Mouse (Mus musculus): ENCODE data around the gene Btbd3.
A peak's percentile ranks its signal among the peaks of the same experiment; 100 is the strongest.

The Btbd3 gene

GRCm38 (mm10) chr2:138256411-138256810, at the start of gene Btbd3:
Gene Btbd3, plus strand, starts transcription at chr2:138256565.
- peak; percentile 98 for DNase-seq (ENCODE audit: low spot score)

GRCm38 (mm10) chr2:138215561-138215960, 40.8 kb upstream of the Btbd3 start:
- DNase-seq (ENCODE audit: low spot score), result no peak

DNA sequence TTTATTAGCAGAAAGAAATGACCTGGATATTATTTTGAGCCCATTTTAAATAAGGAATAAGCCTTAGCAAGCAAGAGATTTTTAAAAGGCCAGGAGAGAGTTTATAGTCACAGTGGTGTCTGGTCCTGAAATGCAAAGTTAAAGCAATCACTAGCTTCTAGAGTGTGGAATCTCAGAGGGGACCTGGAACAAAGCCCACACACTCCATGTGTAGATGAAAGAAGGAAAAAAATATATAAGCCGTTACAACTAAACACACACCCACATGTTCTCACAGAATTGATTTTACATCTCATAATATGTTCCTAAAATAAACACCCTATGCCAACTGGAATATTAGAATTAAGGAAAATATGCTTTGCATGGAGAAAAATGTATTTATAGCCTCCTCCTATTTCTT, 36.1 kb upstream of the Btbd3 start:
- no peak for DNase-seq (ENCODE audit: low spot score)

DNA sequence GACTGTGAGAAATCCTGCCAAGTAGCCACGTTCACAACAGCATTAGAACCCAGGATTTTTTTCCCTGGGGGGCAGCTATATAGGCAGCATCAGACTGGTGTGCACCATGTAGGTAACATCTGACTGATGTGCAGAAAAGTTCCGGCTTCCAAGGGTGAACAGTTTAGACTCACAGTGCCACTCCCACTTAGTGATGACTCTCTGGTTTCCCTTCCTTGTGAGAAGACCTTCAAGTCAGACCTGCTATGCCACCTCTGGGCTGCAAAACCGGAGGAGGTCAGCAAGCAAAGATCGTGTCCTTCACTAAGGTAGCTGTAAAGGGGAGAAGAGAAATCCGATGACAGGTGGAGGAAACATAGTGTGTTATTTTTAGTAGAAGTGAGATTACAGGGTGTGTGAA, 24.1 kb upstream of the Btbd3 start:
- no peak for DNase-seq (ENCODE audit: low spot score)

GRCm38 (mm10) chr2:138236149-138236548, 20.2 kb upstream of the Btbd3 start:
- DNase-seq (ENCODE audit: low spot score), result no peak

DNA sequence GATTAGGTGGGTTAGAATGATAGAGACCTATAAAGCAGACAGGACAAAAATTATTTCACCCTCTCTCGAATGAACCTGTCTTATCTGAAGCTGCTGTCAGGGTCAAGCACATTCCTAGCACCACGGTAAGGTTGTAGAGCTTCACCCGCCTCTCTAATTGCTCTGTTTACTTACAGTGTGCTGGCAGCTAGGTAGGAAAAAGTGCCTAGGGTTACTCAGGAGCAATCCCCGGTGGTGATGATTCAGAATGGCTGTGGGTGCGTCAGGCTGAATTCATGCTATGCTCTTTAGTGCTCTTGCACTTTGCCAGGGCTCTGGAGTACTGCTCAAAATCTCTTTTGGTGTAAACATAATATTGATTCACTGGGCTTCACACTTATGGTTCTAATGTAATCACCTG, 13.9 kb upstream of the Btbd3 start:
- no peak for DNase-seq (ENCODE audit: low spot score)

DNA sequence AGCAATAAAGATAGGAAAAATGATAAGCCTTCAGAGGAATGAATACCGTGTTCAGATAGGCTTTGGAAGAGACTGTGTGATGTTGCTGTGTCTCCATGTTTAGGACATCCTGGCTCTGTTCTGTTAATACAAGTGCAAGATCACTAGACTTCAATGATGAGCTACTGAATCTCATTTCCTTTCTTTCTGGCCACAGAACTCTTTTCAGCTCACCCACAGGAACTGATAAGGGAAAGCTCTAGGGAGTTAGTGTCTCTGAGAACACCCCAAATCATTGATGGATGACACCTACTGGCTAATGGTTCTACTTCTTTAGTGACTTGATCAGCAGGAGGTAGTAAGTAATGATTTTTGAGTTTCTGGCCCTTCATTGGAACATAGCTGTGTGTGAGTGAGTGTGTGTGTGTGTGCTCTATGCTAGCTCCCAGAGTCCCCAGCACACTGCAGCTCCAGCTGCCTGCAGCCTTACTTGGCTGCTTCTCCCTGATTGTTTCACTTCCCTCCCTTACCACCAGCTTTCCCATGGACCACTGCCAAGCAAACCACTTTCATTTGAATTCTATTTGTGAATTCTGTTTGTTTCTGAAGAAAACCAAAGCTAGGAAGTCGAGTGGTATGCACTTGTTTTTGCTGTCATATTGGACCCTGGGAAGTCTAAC, 10.6 kb upstream of the Btbd3 start:
- peak; percentile 84 for DNase-seq (ENCODE audit: low spot score)

- no peak for DNase-seq (ENCODE audit: low spot score)
These were observed 8.4 kb upstream of the Btbd3 start for GRCm38 (mm10) chr2:138247986-138248385.

DNA sequence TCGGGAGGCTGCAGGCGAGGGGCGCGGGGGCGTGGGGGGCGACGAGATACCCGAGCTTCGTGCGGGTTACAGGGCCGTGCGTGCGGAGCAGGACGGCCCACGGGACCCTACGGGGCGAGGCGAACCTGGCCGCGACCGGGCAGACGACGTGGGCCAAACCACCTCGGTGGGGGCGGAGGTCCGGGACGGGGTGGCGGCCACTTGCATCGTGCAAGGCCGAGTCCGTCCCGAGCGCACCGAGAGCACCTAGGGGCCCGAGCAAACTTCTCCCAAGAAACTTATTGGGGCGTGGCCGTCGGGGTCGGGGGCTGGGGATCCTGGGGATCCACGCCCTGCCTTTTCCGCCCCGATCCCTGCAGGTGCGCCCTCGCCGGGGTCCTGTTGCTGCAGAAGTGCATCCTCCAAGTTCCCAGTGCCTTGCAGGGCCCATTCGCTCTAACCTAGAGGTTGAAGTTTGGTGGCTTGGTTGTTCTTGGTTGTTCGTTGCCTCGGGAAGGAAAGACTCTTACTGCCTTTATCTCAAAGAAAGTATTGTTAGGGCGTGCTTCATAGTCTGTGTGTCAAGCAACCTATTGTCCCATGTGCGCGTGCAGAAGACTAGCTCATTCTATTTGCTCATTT, 596 bp downstream of the Btbd3 start:
- no peak for DNase-seq (ENCODE audit: low spot score)

- peak; percentile 71 for DNase-seq (ENCODE audit: low spot score)
These were observed 1.4 kb downstream of the Btbd3 start for GRCm38 (mm10) chr2:138257692-138258315.

- no peak for DNase-seq (ENCODE audit: low spot score)
These were observed 4.8 kb downstream of the Btbd3 start for GRCm38 (mm10) chr2:138261140-138261539.

GRCm38 (mm10) chr2:138262885-138263284, 6.5 kb downstream of the Btbd3 start:
- DNase-seq (ENCODE audit: low spot score), result peak; percentile 46

- DNase-seq (ENCODE audit: low spot score), result no peak
These were observed 9.1 kb downstream of the Btbd3 start for GRCm38 (mm10) chr2:138265356-138266005.

DNA sequence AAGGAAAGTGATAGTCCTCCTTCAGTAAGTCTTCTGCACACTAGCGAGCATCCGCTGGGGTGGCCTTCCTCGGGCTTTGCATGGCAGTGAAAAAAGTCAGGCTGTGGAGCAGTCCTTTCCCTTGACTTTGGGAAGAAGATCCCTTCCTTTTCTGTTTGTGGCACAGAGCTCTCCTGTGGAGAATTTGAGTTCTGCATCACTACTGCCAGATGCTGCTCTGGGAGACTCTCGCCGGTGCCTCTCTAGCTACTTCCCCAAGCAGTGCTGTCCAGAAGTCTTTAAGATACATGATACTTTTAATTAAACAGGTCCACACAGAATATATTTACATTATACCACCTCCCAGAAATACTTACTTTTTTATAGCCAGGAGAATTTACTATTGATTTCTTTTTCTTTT, 10.3 kb downstream of the Btbd3 start:
- no peak for DNase-seq (ENCODE audit: low spot score)

- no peak for DNase-seq (ENCODE audit: low spot score)
These were observed 11.6 kb downstream of the Btbd3 start for GRCm38 (mm10) chr2:138267852-138268513.

DNA sequence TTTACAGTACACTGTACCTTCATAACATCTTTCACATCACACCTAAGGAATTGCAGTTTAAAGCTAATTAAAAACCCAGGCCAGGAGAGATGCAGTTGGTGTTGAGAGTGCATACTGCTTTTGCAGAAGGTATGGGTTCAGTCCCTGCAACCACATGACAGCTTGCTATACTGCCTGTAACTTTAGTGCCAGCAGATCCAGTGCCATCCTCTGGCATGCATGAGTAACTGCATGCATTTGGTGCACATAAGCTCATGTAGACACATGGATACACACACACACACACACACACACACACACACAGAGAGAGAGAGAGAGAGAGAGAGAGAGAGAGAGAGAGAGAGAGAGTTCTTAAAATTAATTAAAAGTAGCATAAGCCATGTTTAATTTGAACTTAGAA, 13.0 kb downstream of the Btbd3 start:
- no peak for DNase-seq (ENCODE audit: low spot score)

DNA sequence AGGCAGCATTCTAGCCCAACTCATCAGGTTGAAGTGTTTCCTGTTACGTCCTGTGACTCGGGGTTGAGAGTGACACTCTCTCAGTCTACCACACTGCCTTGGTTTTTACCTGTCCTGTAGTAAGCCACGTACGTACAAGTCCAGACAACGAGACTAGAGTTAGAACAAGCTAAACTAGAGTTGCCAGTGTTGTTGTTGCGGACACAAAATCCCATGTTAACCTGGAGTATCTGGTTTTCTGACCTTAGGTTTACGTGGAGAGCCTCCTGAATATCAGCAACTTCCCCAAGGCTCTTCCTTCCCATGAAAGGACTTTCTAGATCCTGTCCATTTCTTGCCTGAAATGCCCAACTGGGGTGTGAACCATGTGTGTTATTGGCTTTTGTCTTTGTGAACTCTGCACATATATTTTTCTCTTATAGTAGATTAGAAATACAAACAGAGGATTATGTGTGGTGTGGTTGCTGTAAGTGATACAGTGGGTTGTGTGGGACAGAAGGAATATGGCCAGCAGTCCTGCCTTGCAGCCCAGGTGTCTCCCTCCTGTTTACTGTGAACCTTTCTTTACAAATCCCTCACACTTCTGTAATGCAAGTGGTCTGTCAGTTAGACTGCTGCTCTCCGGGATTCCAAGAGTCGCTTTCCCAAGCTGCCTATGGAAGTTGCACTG, 17.2 kb downstream of the Btbd3 start:
- DNase-seq (ENCODE audit: low spot score), result no peak

DNA sequence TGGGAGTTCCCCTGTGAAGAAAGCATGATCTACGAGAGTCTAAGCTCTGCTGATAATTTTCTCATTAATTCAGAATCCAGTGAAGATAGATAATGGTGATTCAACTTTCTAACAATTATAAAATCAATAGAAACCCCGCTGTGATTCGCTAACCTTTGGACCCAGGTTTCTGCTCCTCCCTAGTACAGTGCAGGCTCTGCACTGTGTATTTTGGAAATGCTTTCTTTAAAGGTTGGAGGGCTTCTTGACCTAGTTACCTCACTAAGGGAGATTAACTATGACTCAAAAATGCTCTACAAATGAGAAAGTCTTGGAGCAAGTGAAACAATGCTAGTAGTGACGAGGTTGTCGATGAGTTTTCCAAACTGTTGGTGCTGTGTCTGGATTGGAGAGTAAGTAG, 17.7 kb downstream of the Btbd3 start:
- no peak for DNase-seq (ENCODE audit: low spot score)

DNA sequence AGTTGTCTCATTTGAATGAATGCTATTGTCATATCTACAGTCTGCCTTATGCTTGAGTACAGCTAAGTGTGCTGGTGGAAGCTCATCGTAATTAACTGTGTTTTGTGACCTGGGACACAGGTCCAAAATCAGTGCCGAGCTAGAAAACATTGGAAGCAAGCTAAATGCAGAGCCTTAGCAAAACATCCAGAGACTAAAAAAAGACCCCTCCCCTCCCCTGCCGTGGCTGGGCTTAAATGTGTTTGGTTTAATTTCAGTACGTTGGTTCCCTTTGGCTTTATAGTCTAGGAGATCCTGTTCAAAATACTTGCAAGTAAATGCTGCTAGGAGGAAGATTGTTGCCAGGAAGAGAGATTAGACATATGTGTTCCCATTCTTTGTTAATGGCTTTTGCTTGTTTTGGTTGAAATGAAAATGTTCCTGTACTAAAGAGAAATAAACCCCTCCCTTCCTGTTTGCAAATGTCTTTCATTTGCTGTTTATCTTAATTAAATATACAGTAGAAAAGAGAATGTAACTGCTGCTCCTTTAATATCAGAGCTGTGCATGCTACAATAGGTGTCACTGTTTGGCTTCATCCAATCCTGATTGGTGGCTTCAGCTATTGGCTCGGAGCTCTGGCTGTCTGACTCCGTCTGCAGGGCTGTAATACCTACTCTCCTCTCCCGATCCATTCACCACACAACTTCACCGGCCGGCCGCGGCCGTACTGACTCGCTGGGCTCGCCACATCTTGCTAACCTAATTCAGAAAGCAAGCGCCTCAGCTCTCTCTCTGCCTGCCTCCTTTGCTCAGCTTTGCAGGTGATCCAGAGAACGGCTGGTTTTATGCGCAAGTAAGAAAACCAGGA, 21.7 kb downstream of the Btbd3 start:
- no peak for DNase-seq (ENCODE audit: low spot score)

GRCm38 (mm10) chr2:138278853-138279640, 22.7 kb downstream of the Btbd3 start:
- no peak for DNase-seq (ENCODE audit: low spot score)

Measured in adipocyte (in vitro differentiated cells).